Mouse (Mus musculus) lung, postnatal 36 days (tissue): ENCODE measurements at regions not wholly inside any gene's neighbourhood (a gene's known extent, or its start where the extent isn't known, plus 50 kb on each side); places are given as distances from the start of the nearest gene placed in this dataset.

Experiments used
- DNase-seq: peaks from one replicate; pipeline ENCODE4 v3.0.0; 2022; ENCODE audit warnings: mixed read lengths

- DNase-seq, result no peak
Measured at GRCm38 (mm10) chr1:72038518-72038917, 173.6 kb downstream of the Mreg start.

GRCm38 (mm10) chr1:72036600-72036999 is 175.5 kb downstream of the Mreg start:
- no peak for DNase-seq

GRCm38 (mm10) chr1:72036141-72036540 is 176.0 kb downstream of the Mreg start:
- no peak for DNase-seq

- no peak for DNase-seq
Measured at GRCm38 (mm10) chr1:72033941-72034340, 178.2 kb downstream of the Mreg start.

DNA sequence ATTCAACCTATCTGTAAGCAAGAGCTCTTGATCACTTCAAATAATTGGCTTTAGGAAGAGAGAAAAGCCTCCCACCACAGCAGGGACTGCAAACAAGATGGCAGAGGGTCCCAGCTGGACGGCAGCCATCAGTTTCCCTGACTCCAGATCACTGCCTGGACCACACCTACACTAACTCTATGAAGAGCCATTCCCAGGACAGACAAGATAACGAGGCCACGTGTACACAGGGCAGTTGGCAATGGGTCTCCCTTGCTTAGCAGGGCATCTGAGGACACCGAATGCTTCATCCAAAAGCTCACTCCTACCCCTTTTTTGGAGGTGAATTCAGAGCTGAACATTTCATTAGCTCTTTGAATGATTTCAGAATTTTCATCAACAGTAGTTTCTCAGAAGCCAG is 179.9 kb downstream of the Mreg start:
- DNase-seq, result no peak

GRCm38 (mm10) chr1:72030763-72031405 is 181.2 kb downstream of the Mreg start:
- DNase-seq, result no peak

GRCm38 (mm10) chr1:72029625-72030024 is 182.5 kb downstream of the Mreg start:
- DNase-seq, result no peak

DNA sequence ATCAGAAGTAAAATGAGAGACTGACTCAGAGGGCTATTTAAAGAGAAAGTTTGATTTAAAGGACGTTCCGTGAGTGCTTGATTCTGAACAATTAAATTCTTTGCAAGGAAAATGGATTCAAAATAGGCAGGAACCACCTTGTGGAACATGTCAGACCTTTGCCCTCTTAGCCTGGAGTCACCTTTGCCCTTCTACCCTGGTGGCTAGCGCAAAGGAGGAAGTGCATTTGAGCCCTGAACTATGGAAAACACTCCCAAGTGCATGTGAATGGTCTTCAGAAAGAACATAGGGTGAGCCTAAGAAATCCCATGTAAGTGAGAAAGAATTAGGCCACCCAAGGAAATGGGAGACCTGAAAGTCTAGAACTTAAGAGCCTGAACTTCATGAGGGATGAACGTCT is 185.2 kb downstream of the Mreg start:
- no peak for DNase-seq

DNA sequence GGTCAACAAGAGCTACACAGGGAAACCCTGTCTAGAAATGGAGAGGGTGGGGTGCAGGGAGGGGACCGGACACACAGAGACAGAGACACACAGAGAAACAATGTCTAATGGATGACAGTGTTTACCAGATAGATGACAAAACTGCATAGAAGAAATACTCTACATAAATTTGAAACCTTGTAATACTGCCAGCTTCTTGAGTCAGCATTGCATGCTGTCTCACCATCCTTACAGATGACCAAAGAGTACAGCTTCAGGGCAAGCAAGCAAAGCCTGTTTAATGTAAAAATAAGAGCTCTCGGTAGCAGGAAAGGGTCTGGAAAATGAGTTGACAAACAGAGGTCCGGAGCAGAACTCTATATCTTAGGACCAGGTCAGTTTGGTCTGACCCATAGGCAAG is 189.5 kb downstream of the Mreg start:
- no peak for DNase-seq

GRCm38 (mm10) chr1:72018479-72019222 is 193.5 kb downstream of the Mreg start:
- DNase-seq, result no peak

- no peak for DNase-seq
Measured at GRCm38 (mm10) chr1:72017814-72018478, 194.2 kb downstream of the Mreg start.

GRCm38 (mm10) chr1:72015471-72015870 is 196.6 kb downstream of the Mreg start:
- peak; percentile 21 for DNase-seq

DNA sequence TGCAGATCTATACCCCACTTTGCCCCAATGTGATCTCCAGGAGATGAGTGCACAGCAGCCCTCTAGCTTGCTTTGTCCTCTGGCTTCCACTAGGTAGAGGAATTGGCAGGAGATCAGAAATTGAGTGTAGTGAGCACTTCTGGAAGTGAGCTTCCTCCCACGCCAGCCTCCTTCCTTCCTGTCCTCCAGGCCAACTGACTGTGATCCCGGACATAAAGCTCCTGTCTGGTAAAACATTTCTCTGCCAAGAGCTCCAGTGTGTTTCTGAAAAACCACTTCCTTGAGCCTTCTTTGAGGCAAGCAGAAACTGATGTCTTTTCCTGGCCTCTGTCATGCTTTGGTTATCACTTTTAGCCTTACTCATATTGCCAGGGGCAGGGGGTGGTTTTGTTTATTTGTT is 197.5 kb downstream of the Mreg start:
- peak; percentile 40 for DNase-seq

- peak; percentile 13 for DNase-seq
Measured at GRCm38 (mm10) chr1:72013863-72014262, 198.2 kb downstream of the Mreg start.

GRCm38 (mm10) chr1:72012710-72013109 is 199.4 kb downstream of the Mreg start:
- DNase-seq, result no peak

GRCm38 (mm10) chr1:72009270-72009928 is 202.7 kb downstream of the Mreg start:
- no peak for DNase-seq

- no peak for DNase-seq
Measured at GRCm38 (mm10) chr1:72006696-72007291, 205.3 kb downstream of the Mreg start.

DNA sequence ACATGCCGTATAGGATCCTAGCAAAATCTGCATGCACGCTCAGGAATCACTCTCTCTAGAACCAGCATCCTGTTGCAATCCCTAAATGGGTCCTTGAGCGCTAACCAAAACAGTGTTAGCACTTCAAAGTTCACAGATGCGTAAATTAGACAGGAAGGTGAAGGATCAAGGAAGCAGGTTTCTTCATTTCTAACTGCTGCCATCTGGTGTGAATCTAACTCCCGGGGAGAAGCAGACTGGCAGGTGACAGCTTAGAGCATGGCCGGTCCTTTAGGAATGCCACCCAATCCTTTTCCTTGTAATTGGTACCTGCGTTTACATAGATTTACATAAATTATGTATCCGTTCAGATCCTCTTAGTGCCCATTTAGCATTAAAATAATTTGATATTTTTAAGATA is 206.2 kb downstream of the Mreg start:
- no peak for DNase-seq

- no peak for DNase-seq
Measured at GRCm38 (mm10) chr1:72005550-72005949, 206.6 kb downstream of the Mreg start.

- no peak for DNase-seq
Measured at GRCm38 (mm10) chr1:72003424-72004278, 208.5 kb downstream of the Mreg start.

GRCm38 (mm10) chr1:72002471-72003116 is 209.5 kb downstream of the Mreg start:
- DNase-seq, result peak; percentile 18

DNA sequence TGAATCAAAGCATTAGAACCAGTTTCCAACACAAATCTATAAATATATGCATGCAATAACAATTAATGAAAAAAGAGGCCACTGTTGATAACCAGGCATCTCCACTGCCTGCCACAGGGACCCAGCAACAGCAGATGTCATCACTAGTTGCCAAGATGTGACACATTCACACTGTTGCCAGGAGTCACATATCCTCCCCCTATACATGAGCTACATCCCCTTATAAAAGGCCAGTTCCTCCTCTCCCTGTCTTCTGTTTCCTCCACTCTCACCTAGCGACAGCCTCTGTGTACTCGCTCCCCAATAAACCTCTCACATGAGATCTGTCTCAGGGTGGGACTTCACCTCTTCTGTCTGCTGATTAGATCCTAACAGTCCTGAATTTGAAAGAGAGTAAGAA is 211.4 kb downstream of the Mreg start:
- no peak for DNase-seq
